Mouse (Mus musculus): Measurements from ENCODE around the gene Mid1.
"Not testable (repeated sequence)": the region's sequence is repeated elsewhere in the genome, so short reads cannot be mapped to it uniquely, and the experiment has no call there.

DNA sequence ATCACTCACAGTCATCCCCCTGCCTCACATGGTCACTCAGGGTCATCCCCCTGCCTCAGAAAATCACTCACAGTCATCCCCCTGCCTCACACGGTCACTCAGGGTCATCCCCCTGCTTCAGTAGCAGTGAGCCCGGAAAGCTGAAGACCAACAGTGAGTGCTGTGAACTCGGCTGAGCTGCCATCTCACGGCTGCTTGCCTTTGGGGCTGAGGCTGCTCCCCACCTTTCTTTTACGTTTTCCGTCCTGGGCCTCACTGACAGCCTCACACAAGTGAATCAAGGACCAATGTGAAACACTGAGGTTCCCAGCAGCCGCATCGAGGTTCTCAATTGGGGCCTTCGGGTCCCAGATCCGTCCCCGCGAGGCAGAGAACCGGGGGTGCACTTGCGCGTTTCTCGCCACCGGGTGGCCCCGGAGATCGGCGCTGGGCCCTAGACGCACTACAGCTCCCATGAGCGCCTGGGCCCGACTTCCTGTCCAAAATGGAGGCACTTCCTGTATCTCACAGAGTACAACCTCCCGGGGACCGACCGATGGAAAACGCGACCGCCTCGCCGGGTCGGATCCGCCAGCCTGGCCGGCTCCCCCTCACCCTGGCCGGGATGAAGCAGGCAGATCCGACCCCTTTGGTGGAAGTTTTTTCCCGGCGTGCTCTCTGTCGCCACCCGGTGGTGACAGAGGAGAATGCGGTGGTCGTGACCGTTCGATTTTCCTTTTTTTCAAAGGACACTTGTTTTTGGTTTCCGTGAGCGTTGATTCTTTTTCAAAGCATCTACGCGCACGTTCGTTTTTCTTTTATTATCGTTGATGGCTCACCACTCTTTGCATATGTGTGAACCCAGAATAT, 301.7 kb downstream of the Mid1 start:
- not testable (repeated sequence) for TF ChIP-seq HCFC1 (IDR thresholded peaks at IDR 0.05; ENCODE audit: borderline replicate concordance, insufficient read depth, low read length); MAFK (IDR thresholded peaks at IDR 0.05; ENCODE audit: insufficient read depth, low read depth, low read length); ZNF384 (IDR thresholded peaks at IDR 0.05; ENCODE audit: low read depth, low read length); ZC3H11A (IDR thresholded peaks at IDR 0.05; ENCODE audit: borderline replicate concordance, low read depth, low read length)
